Mouse (Mus musculus) ovary, postnatal 36 days (tissue): ENCODE data around the gene Gm10563.
A peak's percentile ranks its signal among the peaks of the same experiment; 100 is the strongest.

Source experiments
- DNase-seq: peaks from one replicate; pipeline ENCODE4 v3.0.0; 2022; ENCODE audit warnings: low spot score, mixed read lengths

Gm10563 gene

DNA sequence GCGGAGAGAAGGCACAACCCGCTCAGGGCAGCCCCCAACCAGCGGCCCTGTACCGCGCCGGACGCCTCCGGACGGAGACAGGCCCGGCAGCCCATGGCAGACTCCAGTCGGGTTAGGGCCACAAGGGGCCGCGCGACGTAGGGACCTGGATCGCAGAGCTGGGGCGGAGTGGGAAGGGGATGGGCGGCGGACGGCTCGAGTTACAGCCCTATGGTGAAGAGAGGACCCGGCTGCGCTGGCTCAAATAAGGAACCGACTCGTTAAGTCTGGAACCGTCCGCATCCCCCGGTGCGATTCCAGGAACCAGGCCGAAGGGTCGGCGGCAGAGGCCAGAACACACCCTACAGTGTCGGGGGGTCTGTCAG is 7.9 kb upstream of the Gm10563 start, which contains the start of gene Mmp23:
TSS of gene Mmp23 (minus strand) at position 299 of the 365 bp plus-strand sequence.
- peak; percentile 75 for DNase-seq

DNA sequence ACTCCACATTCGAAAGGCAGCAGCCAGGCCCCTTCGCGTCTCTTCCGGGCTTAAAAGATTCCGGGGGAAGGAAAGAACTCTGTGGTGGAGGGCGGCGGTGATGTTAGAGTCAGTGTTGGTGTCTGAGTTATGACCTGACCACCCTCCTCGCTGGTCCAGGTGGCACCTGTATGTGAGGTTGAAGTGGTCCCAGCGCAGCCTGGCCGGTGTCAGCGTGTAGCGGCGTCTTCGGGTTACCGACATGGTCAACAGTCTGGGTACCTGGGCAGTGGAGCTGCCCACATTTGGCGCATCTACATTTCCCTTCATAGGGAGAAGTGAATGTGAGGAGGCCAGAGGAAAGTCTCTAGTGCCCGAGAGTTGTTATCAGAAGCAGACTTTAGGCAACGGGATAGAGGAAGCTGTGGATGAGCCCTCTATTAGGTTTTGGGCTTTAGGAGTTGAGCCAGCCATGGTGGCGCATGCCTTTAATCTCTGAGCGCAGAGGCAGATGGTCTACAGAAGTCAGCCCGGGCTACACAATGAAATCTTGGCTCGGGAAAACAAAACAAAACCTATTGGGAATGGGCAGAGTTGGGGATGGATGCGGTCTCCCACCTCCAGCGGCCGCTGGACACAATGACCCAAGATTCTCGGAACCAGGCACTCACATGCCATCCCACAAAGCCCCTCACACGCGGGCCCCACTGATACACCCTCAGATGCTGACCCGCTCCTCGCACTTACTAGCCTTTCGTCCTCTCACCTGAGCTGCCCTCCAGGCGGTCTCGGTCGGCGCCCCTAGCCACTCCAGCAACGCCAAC is 7.3 kb upstream of the Gm10563 start:
- no peak for DNase-seq

DNA sequence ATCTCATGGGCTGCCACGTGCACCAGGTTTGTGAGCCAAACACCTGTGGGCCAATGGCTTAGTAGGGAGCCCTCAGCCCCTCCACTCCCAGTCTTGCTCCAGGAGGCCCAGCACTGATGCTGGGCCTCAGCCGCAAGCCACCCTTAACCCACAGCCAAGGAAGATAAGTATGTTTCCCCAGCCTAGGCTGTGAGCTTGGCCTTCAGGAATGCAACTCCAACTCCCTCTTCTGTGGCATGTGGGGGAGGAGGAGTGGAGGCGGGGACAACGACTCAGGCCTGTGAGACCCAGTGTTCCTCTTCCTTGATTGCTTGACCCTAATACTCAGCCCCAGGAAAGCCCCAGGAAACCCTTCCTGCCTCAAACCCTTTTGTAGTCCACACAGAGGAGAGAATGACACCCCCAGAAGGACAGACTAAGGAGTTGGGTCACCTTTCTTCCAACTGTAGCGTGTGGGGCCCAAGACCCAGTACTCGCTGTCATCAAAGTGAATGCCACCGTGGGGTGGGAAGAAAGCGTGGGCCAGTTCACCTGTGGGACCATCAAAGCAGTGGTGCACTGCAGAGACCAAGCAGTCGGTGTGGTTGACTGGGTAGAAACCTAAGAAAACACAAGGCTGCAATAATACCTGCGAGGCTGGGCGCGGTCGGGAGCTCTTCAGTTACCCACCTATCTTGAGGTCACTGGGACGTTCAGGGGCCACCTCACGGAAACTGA is 6.5 kb upstream of the Gm10563 start:
- DNase-seq = peak; percentile 74

DNA sequence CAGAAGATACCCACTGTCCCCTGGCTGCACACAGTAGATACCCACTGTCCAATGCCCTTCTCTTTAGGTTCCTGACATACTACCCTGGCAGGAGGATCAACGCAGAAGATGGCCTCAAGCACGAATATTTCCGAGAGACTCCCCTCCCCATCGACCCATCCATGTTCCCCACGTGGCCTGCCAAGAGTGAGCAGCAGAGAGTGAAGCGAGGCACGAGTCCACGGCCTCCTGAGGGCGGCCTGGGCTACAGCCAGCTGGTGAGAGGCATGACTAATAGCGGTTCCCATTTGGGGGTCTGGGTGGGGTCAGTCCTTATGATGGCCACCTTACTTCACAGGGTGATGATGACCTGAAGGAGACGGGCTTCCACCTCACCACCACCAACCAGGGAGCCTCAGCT is 4.1 kb upstream of the Gm10563 start:
- no peak for DNase-seq

DNA sequence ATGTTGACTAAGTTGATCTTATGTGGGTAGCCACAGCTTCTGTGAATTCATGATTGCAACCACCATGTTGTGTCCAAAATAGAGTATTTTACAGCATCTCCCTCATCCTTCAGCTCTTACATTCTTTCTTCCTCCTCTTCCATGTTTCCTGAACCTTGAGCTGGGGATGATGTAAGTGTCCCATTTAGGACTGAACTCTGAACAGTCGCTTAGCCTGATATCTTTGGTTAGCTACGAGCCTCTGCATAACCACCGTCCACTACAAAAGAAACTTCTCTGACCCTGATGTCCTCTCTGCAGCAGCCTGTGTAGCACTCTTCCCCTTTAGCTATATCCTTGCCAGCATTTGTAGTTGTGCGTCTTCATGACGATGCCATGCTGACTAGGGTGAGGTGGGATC is 513 bp upstream of the Gm10563 start:
- DNase-seq = no peak

DNA sequence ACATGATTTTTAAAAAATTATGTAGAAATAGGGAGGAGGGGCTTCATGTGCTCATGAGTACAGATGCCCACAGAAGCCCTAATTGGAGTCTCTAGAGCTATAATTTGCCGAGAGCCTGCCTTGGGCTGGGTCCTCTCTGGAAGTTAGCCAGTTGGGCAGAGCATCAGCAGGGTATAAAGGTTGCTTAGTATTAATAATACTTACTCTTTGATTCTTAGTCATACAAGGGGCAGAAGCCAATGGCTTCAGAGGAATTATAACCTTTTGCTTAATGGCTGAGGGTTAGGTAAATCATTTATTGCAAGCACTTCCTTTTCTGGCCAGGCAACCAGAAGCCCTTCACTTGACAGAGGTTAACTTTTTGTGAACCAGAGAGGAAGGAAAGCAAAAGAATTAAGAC is 1.7 kb downstream of the Gm10563 start:
- DNase-seq = no peak

DNA sequence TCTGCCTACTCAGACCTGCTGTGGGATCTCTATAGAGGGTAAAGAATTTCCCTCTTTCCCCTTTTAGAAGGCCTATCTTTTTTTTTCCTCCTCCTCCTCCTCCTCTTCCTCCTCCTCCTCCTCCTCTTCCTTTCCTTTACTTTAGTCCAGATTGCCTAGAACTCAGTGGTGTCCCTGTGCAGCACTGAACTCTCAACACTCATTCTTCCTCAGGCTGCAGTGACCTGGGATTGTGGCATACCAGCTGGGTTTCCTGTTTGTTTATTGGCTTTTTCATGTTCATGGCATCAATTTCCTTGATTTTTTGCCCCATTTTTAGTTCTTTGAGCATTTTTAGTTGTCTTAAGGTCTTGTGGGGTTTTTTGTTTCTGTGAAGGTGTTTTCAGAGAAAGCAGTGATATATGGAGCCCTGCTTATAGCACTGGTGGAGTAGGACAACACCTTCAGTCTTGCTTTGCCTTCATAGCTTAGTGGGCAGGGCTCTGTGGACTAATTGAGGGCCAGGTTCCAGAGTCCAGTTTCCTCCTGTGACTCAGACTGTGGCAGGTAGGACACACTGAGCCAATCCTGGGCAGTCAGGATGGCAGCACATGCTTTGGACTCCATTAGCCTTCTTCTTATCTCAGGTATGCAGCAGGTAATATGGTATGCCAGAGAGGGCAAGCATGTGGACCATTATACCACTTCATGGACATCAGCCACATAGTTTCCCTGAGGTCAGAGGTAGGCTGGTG is 9.3 kb downstream of the Gm10563 start:
- no peak for DNase-seq

DNA sequence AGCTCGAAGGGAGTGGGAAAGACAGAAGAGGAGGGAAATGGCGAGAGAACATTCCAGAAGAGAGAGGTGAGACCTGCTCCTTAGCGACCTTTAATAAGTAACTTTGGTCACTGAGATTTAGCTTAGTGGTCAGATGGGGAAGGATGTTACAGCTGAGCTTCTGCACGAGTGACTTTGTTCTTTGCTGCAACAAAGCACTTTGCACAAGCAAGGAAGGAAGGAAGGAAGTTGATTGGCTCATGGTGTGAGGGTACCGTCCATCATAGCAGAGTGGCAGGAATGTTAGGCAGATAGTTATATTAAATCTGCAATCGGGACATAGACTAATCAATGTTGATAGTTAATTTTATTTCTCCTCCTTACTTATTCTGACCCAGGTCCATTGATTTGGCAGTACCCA is 14.9 kb downstream of the Gm10563 start:
- DNase-seq = no peak

DNA sequence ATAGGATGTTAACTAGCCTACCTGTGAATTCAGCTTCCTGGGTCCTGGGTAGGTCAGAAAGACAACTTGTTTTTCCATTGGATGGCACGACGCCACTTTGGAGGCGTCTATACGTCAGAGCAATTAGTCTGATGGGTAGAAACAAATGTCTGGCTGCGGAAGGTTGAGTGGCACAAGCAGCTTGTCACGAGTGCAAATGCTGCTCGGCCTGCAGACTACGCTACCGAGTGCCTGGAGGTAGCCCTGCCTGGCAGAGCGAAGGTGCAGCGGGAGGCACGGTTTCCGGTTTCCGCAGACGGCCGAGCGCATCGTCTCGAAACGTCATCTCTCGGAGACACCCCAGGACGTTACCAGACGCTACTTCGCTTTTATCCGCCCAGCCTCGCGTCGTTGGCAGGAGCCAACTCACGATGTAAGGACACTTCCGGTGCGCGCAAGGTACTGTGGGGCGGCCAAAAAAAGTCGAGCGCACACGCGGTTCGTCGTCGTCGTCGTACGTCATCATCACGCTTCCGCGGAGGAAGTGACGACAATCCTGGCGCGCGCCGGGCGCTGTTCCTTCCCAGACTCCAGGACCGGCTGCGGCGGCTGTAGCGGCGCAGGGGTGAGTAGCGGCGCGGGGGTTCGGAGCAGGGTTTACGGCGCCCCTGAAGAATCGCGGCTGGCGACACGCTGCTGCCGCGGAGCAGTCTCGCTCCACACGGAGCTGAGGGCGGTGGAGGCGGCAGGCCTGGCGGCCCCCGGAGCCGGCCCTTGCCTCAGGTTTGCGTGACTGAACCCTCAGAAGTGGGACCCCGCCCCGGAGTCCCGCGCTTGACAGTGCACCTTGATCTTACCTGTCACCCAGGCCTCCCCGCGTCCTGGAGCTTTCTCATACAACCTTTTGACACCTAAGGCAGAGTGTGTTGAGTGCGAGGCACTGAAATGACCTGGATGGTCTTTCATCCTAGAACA is 20.6 kb downstream of the Gm10563 start, which contains the start of gene Cdk11b:
TSS of gene Cdk11b (plus strand) at position 517 of the 954 bp plus-strand sequence.
- DNase-seq = peak; percentile 94

DNA sequence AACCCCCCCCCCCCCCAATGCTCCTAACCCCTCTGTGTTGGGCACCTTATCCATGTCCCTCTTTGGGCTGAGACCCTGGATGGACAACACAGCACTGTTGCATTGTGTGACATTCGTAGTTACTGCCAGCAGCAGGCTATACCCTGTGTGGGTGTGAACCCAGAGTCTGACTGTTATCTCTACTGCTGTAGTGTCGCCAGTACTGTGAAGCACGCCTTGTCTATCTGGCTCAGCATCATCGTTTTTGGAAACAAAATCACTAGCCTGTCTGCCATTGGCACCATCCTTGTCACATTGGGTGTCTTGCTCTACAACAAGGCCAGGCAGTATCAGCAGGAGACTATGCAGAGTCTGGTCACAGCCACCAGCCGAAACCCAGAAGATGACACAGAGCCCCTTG is 26.9 kb downstream of the Gm10563 start:
- DNase-seq = no peak

DNA sequence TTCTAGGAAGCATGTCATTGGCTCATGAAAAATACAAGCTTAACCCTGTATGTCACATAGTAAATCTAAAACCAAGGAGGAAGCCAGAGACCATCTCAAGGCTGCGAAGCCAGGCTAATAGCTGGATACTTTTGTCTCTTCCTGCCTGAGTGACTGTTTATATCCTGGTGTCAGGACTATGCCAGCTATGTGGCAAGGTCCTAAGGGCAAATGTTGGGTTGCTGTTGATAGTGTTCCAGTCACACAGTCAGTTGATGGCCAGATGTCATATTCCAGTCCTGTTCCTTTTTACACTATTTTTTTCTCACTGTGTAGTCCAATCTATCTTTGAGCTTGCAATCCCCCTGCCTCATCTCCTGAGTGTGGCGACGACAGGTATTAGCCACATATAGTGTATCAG is 31.9 kb downstream of the Gm10563 start:
- no peak for DNase-seq

DNA sequence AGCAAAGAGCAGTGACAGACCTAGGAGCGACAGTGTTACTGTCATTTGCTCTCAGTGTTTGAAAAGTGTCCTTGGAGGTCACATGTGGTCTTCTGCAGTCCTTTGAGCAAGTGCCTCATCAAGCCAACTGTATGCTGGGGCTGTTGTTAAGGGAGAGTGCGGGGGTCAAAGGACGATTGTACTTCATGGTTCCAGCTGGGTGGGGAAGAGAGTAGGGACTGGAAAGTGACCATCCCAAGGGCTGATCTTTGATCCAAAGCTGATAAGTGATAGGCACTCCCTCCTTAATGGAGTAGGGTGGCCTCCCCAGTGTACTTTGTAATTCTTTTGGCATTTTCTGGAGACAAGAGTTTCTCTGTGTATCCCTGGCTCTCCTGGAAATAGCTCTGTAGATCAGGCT is 33.3 kb downstream of the Gm10563 start:
- DNase-seq = no peak

DNA sequence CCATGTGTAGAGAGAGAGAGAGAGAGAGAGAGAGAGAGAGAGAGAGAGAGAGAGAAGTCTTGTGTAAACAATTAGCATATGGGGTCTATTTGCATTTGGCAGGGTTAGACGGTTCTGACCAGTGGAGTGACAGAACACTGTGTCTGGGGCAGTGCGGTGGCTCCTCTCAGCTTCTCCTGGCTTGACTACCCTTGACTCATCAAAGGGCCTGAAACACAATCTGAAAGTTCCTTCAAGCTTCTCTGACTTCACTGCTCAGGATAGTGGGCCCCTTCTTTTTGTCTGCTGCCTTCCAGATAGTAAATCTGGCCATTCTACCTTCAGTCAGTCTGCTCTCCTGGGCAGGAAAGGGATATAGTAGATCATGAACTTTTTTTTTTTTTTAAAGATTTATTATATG is 38.4 kb downstream of the Gm10563 start:
- DNase-seq = no peak

DNA sequence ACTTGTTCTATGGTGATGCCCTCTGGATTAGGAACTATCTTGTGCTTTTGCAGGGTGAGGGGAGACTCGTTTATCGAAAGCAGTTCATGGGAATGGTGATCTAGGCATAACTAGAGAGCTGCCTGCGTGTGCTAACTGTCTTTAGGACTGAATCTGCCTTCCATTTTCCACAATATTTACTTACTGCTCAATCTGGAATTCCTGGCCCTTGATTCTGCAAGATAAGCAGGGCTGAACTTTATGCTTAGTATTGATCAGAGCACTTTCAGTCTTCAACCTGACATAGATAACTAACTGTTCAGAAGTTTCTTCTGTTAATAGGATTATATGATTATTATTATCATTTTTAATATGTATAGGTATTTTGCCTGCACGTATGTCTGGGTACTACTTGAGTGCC is 40.1 kb downstream of the Gm10563 start:
- no peak for DNase-seq

DNA sequence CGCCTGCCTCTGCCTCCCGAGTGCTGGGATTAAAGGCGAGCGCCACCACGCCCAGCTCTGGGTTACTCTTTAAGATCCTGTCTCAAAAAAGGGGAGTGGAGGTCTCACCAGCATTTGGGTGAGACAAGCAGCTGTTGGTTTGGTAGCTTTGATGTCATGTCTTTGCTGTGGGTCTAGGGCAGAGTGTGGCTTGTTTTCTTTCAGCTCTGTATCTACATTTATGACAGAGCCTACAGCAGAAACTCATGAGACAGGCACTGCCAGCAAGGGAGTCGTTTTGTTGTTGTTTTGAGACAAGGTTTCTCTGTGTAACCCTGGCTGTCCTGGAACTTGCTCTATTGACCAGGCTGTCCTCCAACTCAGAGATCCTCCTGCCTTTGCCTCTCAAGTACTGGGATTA is 41.4 kb downstream of the Gm10563 start:
- no peak for DNase-seq

DNA sequence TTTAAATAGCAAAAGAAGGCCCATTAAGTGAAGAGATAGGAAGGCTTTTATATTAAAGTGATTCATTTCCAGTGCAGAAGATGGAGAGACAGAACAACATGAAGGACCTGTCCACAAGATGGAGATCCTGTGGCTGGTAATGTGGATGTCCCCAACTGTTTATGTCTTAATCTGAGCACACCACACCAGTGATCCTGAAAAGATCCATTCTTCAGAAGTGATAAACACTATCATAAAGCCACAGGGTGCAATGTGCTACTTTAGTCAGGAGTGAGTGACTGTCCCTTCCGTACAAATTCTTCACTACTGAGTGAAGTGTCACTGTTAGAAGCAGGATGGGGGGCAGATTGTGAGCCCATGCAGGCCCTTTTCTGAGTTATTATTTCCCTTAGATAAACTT is 42.5 kb downstream of the Gm10563 start:
- DNase-seq = no peak

DNA sequence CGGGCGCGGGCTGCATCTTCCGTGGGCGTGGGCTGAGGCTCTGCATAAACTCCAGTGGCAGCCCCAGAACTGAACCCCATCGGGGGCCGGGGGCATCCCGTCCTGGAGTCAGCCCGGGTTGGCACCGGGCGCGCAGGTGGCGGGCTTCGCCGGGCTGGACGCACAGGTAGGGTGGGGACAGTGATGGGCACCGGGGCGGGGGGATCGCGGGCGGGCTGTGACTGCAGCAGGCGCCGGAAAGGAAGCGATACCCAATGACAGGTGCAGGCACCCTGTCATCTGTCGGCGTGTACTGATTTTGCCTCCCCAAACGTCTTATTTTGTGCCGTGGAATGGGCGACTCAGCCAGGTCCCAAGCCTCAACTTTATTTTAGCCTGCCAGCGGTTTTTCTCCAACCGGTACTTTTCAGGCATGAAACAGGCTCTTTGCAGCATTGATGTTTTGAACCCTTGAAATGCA is 43.2 kb downstream of the Gm10563 start:
- DNase-seq = no peak

DNA sequence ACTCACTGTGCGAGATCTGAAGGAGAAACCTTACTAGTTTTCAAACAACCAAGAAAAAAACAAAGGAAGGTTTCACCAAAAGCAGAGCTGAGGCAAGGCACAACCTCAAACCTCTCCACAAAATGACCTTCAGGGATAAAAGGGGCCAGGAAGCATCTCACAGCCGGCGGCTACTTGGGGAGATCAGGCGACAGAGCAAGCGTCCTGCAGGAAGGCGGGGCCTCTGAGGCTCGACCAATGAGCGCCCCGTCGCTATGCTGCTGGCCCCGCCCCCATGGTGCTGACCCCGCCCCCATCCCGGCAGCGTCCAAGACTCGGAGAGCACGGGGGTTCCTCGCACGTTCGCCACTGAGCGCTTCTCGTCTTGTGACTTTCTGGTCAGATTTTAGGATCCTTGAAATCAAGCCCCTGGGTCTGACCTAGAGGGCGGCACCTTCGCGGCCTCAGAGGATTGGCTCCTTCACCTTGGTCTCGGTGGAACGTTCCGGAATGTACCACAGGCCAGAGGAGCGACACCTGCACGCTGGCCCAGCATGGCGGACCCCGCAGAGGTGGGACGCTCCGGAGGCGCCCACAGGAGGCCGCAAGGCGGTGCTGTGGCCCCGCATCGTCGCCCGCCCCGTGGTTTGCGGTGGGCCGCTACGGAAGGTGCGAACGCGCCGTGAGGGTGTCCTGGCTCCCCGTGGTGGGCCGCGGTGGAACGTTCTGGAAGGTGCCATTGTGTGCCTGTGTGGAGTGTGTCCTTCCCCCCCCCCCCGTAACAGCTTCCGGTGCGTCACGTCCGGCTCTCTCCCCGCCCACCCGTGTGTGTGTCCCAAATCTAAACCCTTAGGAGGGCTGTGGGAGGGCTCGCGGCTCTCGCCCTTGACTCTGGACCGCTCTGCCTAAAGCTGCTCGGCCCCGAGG is 43.9 kb downstream of the Gm10563 start, which contains the start of gene Slc35e2:
TSS of gene Slc35e2 (plus strand) at position 326 of the 906 bp plus-strand sequence.
- DNase-seq = peak; percentile 91

DNA sequence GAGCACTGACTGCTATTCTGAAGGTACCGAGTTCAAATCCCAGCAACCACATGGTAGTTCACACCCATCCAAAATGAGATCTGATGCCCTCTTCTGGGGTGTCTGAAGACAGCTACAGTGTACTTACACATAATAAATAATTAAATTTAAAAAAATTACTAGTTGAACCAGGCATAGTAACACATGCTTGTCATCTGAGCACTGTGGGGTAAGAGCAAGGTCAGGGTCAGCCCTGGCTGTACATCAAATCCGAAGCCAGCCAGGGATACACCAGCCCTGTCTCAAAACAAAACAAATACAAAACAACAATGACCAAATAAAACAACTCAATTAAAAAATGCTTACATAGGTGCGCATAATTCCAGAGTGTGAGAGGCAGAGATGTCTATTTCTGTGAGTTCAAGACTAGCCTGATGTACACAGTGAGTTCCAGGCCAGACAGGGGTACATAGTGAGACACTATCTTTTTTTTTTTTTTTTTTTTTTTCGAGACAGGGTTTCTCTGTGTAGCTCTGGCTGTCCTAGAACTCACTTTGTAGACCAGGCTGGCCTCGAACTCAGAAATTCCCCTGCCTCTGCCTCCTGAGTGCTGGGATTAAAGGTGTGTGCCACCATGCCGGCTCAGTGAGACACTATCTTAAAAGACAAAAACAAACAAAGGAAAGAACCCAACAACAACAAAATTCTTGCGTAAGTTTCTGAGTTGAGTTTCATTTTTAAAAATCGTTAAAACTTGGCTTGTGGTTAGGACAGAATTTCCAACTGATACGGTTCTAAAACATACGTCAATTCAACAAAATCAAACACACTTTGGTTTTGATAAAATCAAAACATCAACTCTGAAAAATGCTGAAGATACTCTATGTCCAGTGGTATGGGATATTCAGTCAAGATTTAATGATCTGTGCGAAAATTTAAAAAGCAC is 45.0 kb downstream of the Gm10563 start:
- no peak for DNase-seq
